Mouse (Mus musculus): ENCODE results near the gene Colca2.

Gene Colca2

DNA sequence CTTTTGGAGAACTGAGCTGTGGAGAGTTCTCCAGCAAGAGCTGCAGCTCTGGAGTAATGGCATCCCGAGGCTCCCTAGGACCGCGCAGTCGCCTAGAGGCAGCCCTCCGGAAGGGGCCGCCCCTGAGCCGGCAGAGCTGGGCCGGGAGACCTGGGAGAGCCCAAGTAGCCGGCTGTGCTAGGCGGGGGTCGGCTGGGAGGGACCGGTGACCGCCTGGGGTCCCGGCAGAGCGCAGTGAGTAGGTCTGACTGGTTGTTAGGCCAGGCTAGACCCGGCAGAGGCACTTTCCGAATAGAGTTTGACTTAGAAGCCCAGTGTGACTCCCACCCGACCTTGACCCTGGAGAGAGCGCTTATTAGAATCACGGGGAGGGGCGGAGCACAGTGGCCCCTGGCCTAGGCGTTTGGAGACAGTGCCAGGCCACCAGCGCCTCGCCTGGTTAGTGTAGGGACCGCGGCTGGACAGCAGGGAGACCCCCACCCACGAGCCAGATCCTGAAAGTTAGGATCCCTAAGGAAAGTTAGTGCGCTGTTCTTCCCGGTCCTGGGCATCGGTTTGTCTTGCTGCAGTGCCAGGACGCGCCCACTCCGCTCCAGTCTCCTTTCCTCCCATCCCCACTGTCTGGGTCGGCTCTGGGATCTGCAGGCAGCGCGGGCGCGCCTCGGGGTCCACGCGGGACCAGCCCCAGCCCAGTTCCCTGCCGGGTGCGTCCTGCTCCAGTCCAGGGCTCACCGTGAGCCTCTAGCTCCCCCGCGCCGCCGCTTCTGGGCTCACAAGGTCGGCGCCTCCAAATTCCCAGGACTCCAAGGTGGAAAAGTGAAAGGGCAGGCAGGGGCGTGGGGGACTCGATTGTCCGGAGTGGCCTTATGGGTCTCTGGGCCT is at the start of gene Colca2:
Colca2 (minus strand) TSS at position 70 of the 882 bp plus-strand sequence.
- DNase-seq, result peak; percentile 52

DNA sequence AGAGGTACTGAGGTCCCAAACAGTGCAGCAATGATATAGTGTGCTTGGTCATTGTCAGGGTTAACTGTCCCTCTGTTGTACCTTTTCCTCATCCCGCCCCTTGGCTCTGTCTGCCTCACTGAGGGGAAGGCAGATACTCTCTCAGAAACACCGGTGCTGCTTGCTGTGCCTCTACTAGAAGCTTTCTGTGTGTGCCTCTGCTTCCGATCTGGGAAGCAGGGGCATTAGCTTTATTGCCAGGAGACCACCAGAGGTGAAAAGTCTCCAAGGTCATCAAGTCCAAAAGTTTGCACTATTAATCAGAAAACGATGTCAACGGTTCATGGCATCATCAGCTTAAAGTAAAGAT is 49.2 kb upstream of the Colca2 start:
- no peak for DNase-seq

DNA sequence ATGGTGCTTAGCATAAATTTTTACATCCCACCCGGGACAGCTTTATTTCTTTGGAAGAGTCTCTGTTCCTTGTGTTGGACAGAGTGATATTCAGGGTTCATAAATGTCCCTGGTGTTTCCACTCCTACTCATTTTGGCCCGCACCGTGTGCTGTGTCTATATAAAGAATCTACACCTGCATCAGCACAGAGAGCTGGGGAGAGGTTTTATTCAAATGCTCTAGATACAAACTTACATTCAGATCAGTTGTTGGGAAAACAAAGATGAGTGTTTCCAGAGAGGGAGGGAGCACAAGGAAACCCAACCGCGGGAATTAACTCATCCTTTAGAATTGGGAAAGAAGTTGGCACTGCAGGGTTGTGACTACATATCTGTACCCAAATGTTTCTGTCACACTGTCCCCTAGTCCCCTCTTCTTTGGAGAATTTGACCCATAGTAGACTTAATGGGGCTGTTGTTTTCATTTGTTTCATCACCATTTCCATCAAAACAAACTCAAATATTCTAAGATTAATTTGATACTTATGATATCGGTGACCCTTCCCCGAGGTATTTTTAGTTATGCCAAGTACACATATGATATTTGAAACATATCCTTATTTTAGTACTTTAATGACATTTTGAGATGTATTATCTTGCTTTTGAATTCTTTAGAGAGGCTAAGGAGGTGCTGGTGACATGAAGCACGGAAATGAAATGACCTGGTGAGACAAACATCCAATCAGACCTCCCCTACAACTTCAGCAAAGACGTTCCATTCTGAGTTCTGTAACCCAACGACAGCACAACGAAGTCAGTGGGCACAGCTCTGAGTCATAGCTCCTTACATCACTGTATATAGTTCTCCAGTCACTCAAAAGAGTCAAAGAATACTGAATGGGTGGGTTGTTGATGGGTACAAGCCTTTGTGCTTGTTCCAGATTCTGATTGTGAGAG is 48.5 kb upstream of the Colca2 start:
- DNase-seq, result no peak

DNA sequence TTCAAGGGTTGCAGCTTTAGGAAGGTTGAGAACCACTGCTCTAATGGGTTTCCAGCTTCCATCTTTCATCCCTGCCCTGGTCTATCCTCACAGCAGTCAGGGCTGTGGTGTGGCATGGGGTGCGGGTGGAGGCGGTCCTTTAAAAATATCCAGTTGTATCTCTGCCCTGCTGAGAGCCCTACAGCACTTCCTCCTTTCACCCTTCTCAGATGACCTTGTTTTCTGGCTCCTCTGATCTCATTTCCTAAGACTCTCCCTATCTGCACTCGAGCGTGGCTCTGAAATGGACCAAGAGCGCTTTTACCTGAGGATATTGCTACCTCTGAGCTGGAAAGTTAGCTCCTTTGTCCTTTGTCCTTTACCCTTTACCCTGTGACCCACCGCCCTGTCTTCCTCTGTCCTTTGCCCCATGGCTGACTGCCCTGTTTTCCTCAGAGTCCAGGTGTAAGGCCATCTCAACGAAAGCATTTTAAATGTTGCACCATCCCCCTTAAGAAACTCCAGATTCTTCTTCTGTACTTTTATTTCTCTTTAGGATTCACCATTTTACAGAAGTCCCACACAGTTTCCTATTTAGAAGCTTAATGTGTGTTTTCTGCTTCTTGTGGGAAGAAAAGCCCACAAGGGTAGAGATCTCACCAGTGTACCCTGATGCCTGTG is 46.2 kb upstream of the Colca2 start:
- DNase-seq, result no peak

DNA sequence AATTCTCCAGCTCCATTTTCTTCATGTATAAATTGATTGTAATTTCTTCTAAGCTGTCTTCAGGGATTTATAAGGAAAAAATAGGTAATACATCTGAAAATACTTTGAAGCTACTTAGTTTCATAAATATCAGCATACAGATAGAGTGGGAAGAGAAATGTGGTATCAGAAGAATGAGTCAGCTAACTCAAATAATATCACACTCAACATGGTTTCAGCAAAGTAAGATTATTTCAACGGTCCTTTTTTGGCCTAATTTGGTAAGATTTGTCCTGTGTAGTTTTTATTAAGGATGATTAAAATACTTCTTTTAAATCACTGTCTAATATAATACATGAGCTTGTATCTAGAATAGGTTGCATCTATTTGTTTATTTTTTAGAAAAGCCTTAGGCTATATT is 41.7 kb upstream of the Colca2 start:
- DNase-seq, result no peak

DNA sequence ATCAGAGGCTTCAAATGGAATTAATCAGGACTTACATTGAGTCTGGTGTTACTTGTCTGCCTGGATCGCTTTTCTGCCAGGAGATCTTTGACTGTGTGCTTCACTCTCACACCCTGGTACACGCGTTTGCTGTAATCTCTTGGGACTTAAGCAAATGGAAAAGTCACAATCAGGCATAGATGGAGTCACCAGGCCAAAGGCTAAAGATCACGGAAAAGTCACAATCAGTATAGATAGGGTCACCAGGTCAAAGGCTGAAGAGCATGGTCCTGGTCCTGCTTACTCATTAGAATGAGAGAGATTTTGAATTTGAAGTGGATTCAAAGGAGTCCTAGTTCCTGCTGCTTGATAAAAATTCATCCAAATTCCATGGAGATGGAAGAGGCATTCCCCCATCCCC is 39.9 kb upstream of the Colca2 start:
- DNase-seq, result no peak

DNA sequence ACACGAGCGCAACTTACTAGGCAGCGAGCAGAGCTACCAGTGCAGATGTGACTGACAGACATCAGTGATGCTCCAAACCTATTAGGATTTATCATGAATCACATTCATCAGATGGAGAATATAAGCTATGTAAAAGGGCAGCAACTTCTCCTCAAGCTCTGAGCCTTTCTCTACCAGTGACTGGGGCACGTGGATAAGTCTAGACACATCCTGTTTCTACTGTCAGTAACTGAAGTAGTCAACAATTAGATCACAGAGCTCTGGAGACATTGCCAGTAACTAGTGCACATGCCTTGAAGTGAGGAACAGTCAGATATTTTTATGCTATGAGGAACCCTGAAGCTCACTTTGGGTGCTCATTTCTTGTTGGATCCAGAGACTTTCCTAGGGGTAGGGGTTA is 39.0 kb upstream of the Colca2 start:
- no peak for DNase-seq

DNA sequence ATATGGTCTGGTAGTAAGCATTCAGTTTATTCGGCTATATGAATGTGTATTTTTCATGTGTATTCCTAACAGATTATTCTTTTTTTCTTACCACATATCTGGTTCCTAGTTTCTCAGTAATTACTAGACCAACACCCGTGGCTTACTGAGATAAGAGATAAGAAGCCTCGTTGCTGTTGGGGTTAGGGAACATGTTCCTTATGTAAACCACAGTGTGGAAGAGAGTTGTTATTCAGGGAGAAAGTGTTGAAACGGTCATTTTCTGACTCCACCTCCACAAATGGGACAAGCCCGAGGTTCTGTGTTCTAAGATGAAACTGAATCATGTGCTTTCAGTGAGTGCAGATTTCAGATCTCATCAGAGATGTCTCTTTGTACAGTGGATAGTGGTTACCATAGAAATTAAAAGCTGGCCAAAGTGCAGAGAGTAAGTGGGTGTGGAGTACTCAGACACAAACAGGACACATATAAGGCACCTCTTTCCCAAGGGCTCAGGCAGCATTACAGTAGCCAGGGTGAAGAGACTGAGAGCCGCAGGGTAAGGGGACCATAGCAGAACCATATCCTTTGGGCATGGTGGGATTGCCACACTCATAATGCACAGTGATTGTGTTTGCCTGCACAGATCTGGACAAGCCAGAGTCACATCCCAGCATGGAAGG is 37.2 kb upstream of the Colca2 start:
- no peak for DNase-seq

DNA sequence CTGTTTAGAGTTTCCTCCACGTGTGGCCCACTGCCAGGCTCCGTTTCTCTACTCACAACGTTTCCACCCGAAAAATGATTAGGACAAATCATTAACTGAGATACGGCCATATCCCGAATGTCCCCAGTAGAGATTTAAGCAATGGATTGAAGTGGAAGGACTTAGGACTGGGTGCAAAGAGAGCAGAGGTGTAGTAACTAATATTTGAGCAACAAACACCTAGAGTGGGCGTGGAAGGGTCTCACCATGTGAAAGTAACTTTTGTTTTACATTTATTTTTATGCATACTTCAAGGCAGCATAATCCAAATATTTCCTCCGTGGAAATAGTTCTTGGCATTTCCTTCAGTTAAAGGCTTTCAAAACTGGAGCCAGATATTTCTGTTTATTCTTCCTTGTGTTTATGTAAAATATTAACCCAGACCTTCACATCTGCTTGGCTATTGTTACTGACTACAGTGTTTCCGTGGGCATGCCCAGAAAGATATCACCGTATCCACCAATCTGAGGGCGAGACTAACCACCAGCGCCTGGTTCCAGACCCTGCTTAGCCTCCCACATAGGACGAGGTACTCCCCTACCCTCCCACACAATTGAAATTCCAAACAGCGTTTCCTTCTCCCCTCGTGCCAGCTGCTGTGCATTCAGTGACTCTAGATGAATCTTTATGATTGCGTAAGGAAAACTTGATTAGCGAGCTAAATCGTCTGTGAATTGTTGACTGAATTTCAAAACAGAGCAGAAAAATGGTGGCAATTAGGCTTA is 34.4 kb upstream of the Colca2 start:
- DNase-seq, result no peak

DNA sequence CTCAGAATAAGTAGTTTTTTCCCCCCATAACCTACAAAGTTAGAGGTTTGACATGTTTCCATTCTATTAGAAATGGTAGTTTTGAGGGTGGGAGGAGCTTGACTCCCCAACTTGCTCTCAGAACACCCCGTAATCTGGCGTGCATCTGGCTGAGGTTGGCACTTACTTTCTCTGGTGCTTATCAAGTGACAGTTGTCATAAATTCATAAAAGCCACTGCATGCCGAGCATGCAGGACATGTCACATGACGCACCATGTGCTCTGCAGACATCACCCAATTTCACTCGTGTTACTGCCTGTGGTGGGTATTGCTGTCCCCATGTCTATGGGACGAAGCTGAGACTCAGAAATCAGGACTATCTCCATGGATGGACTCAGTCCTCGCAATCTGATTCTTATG is 32.1 kb upstream of the Colca2 start:
- DNase-seq, result no peak

DNA sequence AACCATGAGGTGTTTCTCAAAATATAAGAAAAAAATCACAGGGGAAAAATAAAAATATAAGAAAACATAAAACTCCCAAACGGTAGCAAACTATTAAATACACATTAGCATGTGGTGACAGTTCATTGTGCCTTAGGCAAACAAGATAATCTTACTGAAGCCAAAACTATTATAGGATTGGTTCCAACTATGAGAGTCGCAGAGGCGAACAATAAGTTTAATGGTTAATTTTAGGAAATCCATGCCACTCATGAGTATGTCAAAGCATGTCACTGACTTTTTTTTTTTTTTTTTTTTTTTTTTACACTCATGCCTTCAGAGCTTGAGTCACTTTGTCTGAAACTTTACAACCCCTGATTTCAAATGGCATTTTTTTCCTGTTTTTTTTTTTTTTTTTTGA is 28.0 kb upstream of the Colca2 start:
- DNase-seq, result no peak

DNA sequence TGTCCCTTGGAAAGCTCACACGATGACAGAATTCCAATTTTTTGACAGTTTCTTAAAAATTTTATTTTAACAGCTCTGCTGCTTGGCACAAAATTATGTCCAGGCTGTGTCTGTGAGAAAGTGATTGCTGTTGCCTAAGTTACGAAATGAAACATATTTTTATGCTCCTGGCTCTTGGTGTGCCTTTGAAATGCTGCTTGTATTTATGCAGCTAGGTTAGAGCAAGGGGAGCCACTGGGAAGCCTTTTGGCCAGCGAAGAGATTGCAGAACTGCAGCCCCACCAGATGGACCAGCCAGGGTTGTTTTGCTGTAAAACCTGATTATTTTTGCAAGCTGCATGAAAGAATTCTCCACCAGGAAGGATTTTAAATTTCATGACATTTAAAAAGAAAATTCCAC is 26.8 kb upstream of the Colca2 start:
- peak; percentile 43 for DNase-seq

DNA sequence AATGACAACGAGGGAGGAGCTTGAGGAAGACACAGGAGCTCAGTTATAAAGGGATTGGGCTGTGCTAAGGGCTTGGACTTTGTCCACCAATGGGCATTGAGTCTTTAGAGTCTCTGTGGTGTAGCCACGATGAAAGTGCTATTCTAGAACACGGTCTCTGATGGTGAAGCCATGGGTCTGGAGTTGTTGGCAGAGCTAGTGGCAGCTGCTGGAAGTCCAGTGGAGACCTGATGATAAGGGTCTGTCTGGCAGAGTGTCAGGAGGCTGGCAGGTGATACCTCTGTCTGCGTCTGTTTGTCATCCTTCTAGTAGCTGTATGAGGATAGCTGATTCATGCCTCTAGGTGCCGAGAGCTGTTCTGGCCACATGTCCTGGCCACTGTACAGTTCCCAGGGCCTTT is 25.6 kb upstream of the Colca2 start:
- no peak for DNase-seq

DNA sequence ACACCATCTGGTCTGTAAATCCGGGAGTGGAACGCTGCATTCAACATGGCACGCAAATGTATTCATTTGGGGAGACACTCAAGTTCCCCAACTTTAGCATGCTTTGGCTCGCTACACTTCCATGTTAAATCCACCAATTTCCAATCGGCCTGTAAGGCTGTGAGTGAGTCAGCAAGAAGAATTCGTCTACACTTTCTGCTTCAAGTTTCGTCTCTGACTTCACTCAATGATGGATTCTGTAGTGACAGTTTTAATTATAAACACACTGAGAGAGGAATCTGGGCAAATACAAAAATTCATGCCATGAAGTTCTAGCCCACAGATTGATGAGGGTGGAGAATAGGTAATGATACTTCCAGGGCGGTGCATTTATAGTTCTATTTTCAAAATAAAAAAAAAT is 15.2 kb upstream of the Colca2 start:
- no peak for DNase-seq

DNA sequence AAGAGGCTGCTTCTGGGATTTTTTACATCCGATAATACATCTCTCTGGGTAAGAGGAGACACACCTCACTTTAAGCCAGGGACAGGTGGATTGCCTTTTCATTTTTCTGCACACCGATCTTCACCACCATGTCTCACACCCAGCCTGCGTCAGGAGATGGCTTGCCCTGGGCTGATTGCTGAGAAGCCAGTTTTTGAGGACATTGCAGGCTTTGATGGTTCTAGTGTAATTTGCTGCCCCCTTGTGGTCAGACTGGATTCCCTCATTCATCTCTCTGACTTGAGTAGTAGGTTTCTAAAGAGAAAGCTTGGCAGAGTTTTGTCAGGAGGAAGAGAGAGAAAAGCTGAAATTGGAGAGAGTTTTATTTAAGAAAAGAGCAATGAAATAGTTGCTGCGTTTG is 14.3 kb upstream of the Colca2 start:
- peak; percentile 66 for DNase-seq

DNA sequence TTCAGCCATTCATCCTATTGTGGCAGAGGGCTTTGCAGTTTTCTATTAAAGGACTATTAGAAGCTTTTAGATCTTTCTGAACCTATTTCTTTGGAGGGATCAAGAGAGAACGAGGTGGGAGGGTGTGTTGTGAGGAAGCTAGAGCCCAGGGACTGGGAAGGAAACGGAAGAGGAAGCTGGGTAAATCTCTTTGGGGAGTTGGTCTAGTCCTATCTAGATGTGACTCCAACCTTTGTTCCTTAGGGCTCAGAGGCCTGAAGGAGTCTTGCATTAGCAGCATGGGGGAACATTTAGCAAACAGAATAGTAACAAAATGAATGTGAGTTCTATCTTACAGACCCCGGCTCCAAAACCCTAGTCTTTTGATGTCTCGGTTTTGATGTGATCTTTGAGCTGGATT is 12.6 kb upstream of the Colca2 start:
- DNase-seq, result no peak

DNA sequence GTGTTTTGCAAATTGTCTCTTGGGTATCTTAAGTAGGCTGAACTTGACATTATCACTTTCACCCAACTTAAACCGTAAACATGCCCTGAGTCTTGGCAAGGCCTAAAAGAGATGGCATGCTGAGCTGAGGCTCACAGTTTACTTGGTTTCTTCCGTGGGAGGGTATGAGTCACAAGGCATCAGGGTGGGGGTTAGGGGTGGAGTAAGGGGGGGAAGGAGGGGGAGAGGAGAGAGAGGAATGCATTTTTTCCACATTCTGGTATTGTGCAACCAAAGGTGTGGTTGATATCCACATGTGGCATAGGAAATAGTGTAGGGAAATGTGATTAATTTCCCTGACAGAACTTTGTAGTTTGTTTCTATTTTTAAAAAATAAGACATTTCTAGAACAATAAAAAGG is 7.7 kb upstream of the Colca2 start:
- no peak for DNase-seq

DNA sequence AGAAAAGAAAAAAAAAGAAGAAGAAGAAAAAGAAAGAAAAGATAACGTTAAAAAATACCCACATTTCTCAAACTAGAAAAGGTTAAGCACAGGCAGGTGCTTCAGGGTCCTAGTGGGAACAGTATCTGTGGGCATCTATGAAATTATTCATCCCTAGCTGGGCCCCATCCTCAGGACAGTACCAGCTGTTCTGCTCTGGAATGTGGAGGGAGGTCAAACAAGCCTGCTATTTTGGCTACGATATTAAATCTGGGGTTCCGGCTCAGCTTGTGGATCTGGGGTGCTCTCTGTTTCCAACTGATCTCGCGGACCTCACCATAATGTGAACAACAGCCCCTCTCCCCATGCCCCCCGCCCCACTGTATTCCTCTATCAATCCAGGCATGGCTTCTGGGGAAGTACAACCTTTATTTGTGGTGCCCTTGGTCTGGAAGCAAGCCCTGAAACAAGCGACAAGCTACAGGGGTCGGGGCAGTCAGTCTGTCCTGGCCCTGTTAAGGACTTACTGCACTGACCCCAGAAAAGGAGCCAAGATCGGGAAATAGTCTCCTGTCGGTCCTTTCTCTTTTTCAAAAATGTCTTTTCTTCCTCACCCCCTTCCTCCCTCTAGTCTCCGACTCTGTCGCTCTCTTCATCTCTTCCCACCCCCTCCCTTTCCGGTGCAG is 403 bp downstream of the Colca2 start:
- no peak for DNase-seq

DNA sequence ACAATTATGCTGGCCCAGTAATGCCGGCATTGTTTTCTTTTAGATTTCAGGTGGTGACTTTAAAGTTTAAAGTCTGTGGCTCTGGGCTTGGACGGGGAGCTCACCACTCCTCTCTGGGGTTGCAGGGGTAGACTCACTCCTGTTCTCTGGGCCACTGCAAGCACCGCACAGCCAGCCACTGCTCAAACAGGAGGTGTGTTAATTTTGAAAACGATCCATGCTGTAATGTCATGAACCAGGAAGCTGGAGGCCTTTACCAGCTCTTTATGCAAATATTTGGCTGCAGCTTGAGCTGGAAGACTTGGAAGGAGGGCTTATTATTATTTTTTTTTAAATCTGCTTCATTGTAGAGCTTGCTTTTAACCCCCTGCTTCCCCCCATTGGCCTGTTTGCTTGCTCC is 3.7 kb downstream of the Colca2 start:
- DNase-seq, result no peak

DNA sequence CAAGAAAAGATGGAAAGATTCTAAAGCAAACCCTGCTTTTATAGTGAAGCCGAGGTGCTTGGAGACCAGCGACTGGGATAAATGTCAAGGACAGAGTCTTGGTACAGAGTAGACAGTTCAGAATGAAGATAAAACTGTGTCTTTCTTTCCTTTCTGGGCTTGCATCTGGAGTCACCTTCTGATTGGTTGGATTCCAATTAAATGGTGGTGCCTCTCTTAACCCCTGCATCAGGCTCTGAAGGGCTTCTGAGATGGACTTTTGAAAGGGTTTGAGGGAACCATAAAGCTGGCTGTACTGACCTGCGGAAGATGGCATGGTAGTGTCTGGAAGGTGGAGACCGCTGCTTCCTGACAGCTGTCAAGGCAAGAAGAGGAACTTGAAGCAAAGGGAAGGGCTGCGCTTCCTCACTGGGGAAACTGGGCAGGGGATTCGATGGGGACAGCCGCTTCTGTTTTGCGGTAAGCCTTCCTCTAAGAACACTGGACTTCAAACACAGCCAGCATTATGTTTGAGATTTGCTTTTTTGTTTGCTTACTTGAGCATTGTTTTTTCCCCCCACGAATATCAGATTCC is 4.7 kb downstream of the Colca2 start:
- DNase-seq, result no peak

DNA sequence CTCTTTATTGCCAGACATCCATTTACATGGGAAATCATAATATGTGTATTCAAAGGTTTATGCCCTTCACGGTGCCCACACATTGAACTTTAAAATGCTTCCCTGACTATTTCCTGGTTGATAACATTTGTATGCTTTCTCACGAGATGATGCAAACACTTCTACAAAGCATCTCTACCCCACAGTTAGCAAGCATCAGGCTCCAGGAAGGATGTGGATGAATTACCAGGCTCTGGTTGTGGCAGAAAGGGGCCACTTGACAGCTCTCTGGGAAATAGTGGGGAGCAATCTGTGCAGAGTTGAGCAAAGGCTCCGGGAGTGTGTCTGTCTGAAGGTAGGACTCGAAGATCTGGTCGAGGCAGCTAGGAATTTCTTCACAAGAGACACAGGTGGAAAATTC is 6.3 kb downstream of the Colca2 start:
- DNase-seq, result no peak
